Mouse (Mus musculus): ENCODE data around the gene Dcaf15.

- TF ChIP-seq POLR2A (IDR thresholded peaks at IDR 0.05; ENCODE audit: low read depth, low read length) (no peak), CTCF (IDR thresholded peaks at IDR 0.05; ENCODE audit: extremely low read depth, insufficient read length, insufficient replicate concordance, low read depth, low read length) (no peak)
Observed at GRCm38 (mm10) chr8:84072321-84072720, 32.2 kb downstream of the Dcaf15 start.
